Mouse (Mus musculus) CD8-positive naive resting alpha-beta T cell, adult 2 months (primary cell): Measurements from ENCODE around the gene Atxn2.
"Not testable (repeated sequence)": the region's sequence is repeated elsewhere in the genome, so short reads cannot be mapped to it uniquely, and the experiment has no call there.

Experiments
- DNase-seq, 2 experiments: peaks; one replicate each; pipeline ENCODE4 v3.0.0; 2022; ENCODE audit warnings: low read depth in 2 of 2, low spot score in 2 of 2

Gene Atxn2

DNA sequence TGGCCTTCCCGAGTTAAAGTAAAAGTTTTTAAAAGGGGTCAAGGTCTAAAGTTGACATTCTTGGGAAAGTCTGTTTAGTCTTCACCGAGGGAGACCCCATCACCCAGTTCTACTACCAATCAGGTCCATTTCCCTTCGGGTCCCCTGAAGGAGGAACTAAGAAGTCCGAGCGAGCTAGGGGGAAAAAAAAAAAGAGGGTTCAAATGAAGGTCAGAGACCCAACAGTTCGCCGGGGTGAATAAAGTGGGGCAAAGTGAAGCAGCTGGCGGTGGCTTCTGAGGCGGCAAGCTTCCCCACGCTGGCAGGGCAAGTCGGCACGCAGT is 325 bp upstream of the Atxn2 start:
- no peak for DNase-seq

GRCm38 (mm10) chr5:121711928-121712231 is 743 bp downstream of the Atxn2 start:
- no peak for DNase-seq

DNA sequence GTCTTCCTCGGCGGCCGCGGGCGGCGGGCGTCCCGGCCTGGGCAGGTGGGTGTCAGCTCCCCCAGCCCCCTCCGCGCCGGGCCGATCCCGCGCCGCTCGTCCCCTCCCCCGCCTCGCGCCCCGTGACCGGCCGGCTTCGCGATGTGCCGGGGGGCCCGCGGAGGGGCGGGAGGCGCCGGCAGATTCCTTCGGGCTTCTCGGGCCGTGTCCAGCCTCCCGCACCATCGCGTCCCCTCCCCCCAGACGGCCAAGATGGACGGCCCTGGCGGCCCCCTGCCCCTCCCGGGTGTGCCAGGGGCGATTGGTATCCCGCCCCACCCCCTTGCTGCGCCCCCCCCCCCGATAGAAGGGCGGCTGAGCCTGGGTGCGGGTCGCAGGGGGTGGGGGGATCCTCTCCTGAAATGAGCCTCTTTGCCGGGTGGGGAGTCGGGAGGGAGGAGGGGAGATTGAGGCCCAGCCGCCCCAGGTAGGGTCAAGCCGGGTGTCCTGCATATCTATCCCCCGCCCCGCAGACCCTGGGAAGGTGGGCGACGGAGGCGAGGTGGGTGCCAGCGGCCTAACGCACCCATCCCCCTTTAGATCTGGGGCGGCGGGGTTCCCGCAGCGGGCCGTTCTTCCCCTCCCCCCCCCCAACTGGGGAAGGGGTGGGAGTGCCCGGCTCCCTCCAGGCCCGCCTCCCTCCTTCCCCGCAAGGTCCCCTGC is 1.2 kb downstream of the Atxn2 start:
- no peak for DNase-seq

- DNase-seq: no peak
These were observed 1.9 kb downstream of the Atxn2 start for GRCm38 (mm10) chr5:121712934-121713538.

- no peak for DNase-seq
These were observed 3.2 kb downstream of the Atxn2 start for GRCm38 (mm10) chr5:121714331-121714730.

GRCm38 (mm10) chr5:121714928-121715327 is 3.8 kb downstream of the Atxn2 start:
- no peak for DNase-seq

- DNase-seq: no peak
These were observed 7.3 kb downstream of the Atxn2 start for GRCm38 (mm10) chr5:121718462-121718861.

- no peak for DNase-seq
These were observed 9.9 kb downstream of the Atxn2 start for GRCm38 (mm10) chr5:121720888-121721585.

- DNase-seq: no peak
These were observed 10.7 kb downstream of the Atxn2 start for GRCm38 (mm10) chr5:121721841-121722240.

DNA sequence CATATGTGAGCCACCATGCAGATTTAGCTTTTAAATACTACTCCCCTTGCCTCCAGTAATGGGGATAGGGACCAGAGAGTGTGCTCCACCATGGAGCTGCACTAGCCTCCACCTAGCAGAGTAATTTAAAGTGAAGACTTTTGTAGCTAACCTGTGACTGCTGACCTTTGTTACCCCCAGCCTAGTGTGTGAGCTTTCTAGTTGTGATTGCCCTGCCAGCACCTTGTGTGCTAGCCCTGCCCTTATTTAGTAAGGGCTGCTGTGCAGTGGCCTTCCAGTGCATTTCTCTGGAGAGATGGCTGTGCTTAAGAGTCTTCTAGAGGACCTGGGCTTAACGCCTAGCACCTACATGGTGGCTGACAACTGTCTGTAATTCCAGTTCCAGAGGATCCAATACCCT is 13.5 kb downstream of the Atxn2 start:
- no peak for DNase-seq

DNA sequence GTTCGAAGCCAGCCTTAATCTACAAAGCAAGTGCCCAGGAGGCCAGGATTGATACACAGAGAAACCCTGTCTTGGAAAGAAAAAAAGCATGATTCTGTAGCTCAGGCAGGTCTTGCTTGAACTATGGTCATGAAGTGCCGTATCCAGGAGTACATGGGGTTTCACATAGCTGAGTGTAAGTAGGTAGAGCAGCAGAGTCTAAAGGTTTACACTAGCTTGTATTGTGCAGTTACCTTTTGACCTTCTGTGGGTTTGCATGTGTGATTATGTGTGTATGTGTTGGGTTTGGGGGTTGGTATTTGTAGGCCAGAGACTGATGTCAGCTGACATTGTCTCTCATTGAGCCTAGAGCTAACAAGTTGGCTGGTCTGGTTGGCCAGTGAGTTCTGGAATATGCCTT is 18.9 kb downstream of the Atxn2 start:
- no peak for DNase-seq

DNA sequence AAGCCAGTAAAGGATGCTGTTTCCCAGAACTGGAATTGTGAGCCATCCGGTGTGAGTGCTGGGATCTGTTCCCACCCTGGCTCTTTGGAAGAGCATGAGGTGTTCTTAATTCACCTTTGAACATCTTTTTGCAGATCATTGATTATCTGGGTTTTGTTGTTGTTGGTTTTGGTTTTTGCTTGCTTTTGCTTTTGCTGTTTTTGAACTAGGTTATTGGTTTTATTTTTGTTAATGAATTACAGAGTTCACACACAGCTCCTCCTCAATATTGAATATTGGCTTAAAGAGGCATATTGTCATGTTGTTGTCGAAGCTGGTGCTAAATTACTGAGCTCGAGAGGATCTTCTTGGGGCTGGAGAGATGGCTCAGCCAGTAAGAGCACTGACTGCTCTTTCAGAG is 25.5 kb downstream of the Atxn2 start:
- DNase-seq: no peak

DNA sequence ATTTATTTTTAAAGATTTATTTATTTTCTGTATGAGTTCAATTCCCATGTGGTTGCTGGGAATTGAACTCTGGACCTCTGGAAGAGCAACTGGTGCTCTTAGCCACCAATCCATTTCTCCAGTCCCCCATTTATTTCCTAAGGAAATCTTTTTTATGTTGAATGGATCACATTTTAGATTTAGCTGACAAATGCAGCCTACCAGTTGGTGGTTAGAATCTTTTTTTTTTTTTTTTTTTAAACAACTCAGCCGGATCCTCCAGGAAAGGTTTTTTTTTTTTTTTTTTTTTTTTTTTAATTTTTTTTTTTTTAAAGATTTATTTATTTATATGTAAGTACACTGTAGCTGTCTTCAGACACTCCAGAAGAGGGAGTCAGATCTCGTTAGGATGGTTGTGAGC is 27.0 kb downstream of the Atxn2 start:
- DNase-seq: not testable (repeated sequence)

DNA sequence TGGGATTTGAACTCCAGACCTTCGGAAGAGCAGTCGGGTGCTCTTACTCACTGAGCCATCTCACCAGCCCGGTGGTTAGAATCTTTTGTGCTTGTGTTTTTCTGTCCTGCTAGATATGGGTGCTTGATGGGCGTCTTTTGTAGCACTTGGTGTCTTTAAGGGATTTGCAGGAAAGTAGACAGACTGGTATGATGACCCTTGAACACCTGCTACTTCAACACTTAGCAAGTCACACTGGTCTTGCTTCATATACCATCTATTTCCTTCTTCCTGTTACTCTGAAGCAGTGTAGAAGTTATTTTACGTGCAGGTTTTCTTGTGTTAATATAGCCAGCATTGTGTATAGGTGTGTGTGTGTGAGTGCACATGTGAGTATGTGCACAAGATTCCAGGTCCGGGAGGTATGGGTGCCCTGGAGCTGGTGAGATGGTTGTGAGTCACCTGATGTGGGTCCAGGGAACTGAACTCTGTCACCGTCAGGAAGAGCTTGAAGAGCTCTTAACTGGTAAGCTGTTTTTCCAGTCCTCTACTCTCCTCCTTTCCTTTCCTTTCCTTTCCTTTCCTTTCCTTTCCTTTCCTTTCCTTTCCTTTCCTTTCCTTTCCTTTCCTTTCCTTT is 27.5 kb downstream of the Atxn2 start:
- no peak for DNase-seq

GRCm38 (mm10) chr5:121740516-121740915 is 29.4 kb downstream of the Atxn2 start:
- DNase-seq: no peak

GRCm38 (mm10) chr5:121742915-121743314 is 31.8 kb downstream of the Atxn2 start:
- DNase-seq: no peak

DNA sequence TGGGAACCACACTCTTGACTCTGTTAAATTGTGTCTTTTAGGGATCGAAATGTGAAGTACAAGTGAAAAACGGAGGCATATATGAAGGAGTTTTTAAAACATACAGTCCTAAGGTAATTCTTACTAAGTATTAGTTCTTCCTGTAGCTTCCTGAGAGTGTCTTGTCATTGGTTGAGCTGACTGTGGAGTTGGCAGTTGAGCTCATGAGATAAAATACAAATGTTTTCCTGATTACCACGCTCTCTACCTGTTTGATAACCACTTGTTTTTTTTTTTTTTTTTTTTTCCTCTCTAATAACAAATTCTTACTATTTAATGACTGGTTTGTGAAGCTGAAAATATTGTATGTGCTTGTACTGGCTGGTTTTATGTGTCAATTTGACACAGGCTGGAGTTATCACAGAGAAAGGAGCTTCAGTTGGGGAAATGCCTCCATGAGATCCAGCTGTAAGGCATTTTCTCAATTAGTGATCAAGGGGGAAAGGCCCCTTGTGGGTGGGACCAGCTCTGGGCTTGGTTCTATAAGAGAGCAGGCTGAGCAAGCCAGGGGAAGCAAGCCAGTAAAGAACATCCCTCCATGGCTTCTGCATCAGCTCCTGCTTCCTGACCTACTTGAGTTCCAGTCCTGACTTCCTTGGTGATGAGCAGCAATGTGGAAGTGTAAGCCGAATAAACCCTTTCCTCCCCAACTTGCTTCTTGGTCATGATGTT is 36.9 kb downstream of the Atxn2 start:
- not testable (repeated sequence) for DNase-seq

DNA sequence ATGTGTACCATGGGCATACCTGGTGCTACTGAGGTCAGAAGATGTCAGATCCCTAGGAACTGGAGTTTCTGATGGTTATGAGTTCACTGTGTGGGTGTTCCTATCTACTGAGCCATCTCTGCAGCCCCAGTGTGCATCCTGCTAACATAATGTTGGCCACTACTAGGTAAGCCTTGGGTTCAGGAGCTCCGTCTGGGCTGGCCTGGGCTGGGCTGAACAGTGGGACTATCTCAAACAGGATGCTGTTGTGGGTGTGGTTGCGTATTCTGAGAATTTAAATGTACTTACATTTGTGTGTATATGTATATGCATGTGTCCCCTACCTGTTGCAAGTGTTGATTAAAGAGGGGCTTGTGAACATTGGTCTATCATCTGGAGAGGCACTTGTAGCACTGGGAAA is 38.5 kb downstream of the Atxn2 start:
- DNase-seq: no peak

DNA sequence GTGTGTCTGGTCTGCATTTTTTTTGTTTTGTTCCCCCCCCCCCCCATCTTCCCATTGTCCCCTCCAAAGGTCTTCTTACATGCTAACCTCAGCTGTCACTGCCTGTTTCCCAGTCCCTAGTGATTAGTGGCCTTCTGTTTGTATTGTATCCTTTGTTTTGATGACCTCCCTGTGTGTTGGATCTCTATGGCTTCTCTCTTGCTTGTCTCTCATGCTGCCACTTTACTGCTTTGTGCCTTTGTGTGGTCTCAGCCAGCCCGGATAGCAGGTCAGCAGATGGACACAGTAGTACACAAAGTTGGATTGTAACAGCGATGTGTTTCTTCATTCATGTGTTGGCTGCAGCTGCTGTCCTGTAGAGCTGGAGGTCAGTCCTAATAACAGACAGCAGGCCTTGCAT is 46.8 kb downstream of the Atxn2 start:
- DNase-seq: no peak

DNA sequence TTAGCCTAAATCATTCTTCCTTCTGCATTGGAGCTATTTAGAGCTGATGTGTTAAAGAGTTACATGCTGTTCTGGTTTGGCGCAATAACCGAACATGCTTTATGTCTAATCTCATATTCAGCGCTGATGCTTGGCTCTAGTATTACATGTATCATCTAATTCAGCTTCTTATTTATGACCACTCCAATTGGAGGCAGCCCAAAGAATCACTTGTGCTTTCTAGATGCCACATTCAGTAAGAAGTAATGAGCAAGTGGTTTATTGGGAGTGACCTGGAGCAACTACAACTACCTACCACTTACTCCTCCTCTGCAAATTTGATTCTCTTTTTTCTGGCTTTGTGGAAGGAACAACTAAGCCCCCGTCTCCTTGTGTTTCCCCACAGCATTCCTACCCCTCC is 47.2 kb downstream of the Atxn2 start:
- DNase-seq: no peak

GRCm38 (mm10) chr5:121759921-121760320 is 48.8 kb downstream of the Atxn2 start:
- DNase-seq: no peak

DNA sequence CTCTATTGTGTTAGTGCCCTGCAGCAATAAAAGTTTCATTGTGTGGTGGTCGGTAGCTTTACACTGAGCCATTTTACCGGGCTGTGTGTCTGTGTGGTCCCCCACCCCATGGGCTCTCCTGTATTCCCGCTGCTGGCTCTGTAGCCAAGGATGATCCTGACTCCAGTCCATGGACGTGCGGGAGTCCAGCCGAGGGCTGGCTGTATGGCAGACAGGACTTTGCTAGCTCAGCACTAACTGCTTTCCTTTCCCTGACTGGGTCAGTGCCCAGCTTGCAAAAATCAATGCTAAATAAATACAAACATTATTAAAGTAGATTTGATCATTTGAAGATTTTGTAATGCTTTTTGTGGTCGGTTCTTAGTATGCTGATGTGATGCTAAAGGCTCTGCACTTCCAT is 50.3 kb downstream of the Atxn2 start:
- DNase-seq: no peak
